Comparison of ENCODE assay signal across 8 mouse cellular contexts in the genomic region with DNA sequence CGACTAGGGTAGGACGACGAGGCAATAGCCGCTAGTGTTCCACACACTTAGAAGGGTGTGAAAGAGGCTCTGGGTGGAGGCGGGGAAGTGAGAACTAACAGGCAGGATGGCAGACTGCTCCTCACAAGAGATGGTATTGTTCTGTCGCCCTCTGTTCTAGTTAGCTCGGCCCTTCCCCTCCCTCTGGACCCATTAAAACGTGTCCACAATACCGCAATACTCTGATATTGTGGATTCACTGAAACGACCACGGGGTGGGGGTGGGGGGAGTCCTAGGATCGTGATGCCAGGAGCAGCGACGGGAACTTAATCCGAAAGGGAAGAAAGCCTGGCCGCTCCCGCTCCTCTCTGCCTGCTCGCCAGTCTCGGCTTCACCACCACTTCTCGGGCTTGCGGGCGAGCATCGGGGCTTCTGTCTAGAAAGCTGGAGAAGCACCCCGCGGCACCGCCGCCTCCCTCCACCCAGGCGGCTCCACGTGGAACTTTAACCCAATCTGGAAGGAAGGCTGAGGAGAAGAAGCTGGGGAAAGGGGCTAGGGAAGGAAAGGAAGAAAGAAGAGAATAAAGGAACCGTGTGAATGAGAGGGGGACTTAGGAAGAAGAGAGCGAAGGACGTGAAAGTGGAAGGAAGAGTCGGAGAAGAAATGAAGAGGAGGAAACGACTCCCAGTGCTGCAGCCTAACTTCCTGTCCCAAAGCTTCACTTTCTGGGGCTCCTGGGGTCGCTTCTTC. TPM values are rescaled to one million over a fixed set of nuclear protein-coding genes. Genes with fewer than 3 reads are reported as not detected.
A peak's percentile ranks its signal among the peaks of the same experiment; 100 is the strongest.
DNase-seq lines count a peak whose midpoint lies in the region; ATAC-seq lines count a peak whose summit lies in the region.

No protein-coding gene starts in this region.

- no peak overlapping the region for H3K9ac ChIP-seq in kidney, embryonic 15.5 days
- H3K9ac ChIP-seq in forebrain, embryonic 13.5 days, result peak overlapping the region; percentile 65
- peak overlapping the region; percentile 66 for H3K9ac ChIP-seq in limb, embryonic 11.5 days (ENCODE audit: low read length)

- H3K27me3 ChIP-seq in kidney, embryonic 15.5 days, result peaks cover 94% of the 10 kb centered on the region
- H3K27me3 ChIP-seq in forebrain, embryonic 13.5 days, result peaks cover 70% of the 10 kb centered on the region
- H3K27me3 ChIP-seq in limb, embryonic 11.5 days (ENCODE audit: control insufficient read depth, insufficient read depth, low read length), result peaks cover 15% of the 10 kb centered on the region

- DNase-seq in kidney, adult 11 months, result no peak
- peak; percentile 65 for DNase-seq in ES-CJ7 (ENCODE audit: low read depth, low spot score)
- peak; percentile 77 for DNase-seq in limb, embryonic 11.5 days (ENCODE audit: low spot score)
- DNase-seq in neural tube, embryonic 10.5 days (ENCODE audit: extremely low spot score, low spot score), result peak; percentile 78
- DNase-seq in cerebellum, adult 11-12 months, result no peak
- no peak for DNase-seq in testis, postnatal 14 days (ENCODE audit: low spot score)

- H3K9me3 ChIP-seq in kidney, embryonic 15.5 days (replicated peaks), result no peaks in the 10 kb centered on the region
- H3K9me3 ChIP-seq in forebrain, embryonic 13.5 days (replicated peaks), result no peaks in the 10 kb centered on the region
- no peaks in the 10 kb centered on the region for H3K9me3 ChIP-seq in limb, embryonic 11.5 days (ENCODE audit: control insufficient read depth, low read length)

- peak overlapping the region; percentile 36 for H3K4me3 ChIP-seq in kidney, embryonic 15.5 days (replicated peaks)
- H3K4me3 ChIP-seq in forebrain, embryonic 13.5 days, result peak overlapping the region; percentile 56
- H3K4me3 ChIP-seq in limb, embryonic 11.5 days (ENCODE audit: low read depth, low read length), result peak overlapping the region; percentile 80

- no peak for ATAC-seq in kidney, embryonic 15.5 days (replicated peaks; ENCODE audit: low FRiP score)
- ATAC-seq in forebrain, embryonic 13.5 days, result peak; percentile 57
- ATAC-seq in limb, embryonic 11.5 days (ENCODE audit: insufficient number of reproducible peaks, low FRiP score, low TSS enrichment, low read depth), result no peak

- H3K27ac ChIP-seq in kidney, embryonic 15.5 days, result no peak overlapping the region
- H3K27ac ChIP-seq in forebrain, embryonic 13.5 days, result peak overlapping the region; percentile 87
- peak overlapping the region; percentile 96 for H3K27ac ChIP-seq in limb, embryonic 11.5 days (replicated peaks; ENCODE audit: low read depth, low read length)

- peaks cover 44% of the 10 kb centered on the region for H3K4me1 ChIP-seq in kidney, embryonic 15.5 days
- H3K4me1 ChIP-seq in forebrain, embryonic 13.5 days, result peaks cover 53% of the 10 kb centered on the region
- H3K4me1 ChIP-seq in limb, embryonic 11.5 days (ENCODE audit: control insufficient read depth, insufficient read depth, low read length), result peaks cover 7% of the 10 kb centered on the region

- under 1% methylated on average over 35 of the region's 35 CpGs for WGBS in kidney, embryonic 15.5 days
- WGBS in forebrain, embryonic 13.5 days, result under 1% methylated on average over 35 of the region's 35 CpGs
- WGBS in limb, embryonic 11.5 days, result 0% methylated on average over 35 of the region's 35 CpGs

- no peaks in the 10 kb centered on the region for H3K36me3 ChIP-seq in kidney, embryonic 15.5 days
- H3K36me3 ChIP-seq in forebrain, embryonic 13.5 days (ENCODE audit: poor library complexity, severe bottlenecking), result no peaks in the 10 kb centered on the region
- no peaks in the 10 kb centered on the region for H3K36me3 ChIP-seq in limb, embryonic 11.5 days (ENCODE audit: control insufficient read depth, insufficient read depth, low read length)

- peak overlapping the region; percentile 59 for H3K4me2 ChIP-seq in kidney, embryonic 15.5 days
- peak overlapping the region; percentile 74 for H3K4me2 ChIP-seq in forebrain, embryonic 13.5 days
- H3K4me2 ChIP-seq in limb, embryonic 11.5 days (ENCODE audit: low read depth, severe bottlenecking), result peak overlapping the region; percentile 51

RNA-seq across cellular contexts. Expression of a gene that starts 4.9 kb away (rescaled TPM):
- polyA plus RNA-seq in kidney, embryonic 15.5 days (2015; fragmentation: Nextera tagmentation; extraction: Ambion mirVana), result 0.33 and 0.38 TPM in 2 replicates
- polyA plus RNA-seq in forebrain, embryonic 13.5 days (2015; fragmentation: Nextera tagmentation; extraction: Ambion mirVana), result 32.7 and 35.8 TPM in 2 replicates
- polyA plus RNA-seq in limb, embryonic 11.5 days (2014; fragmentation: Nextera tagmentation; extraction: Ambion mirVana), result 108 and 116 TPM in 2 replicates

RNA-seq across cellular contexts. Expression of a gene that starts 13.1 kb away (rescaled TPM):
- 42.3 and 44.7 TPM in 2 replicates for polyA plus RNA-seq in kidney, embryonic 15.5 days (2015; fragmentation: Nextera tagmentation; extraction: Ambion mirVana)
- polyA plus RNA-seq in forebrain, embryonic 13.5 days (2015; fragmentation: Nextera tagmentation; extraction: Ambion mirVana), result 51.7 and 53.0 TPM in 2 replicates
- polyA plus RNA-seq in limb, embryonic 11.5 days (2014; fragmentation: Nextera tagmentation; extraction: Ambion mirVana), result 54.2 and 60.4 TPM in 2 replicates

Comparison
In these comparisons a context has a peak if more than half of its experiments do, and no peak if none do; other contexts are left out.
1. DNase-seq: peak in ES-CJ7 (single experiment), limb, embryonic 11.5 days (single experiment) and neural tube, embryonic 10.5 days (single experiment); none in kidney, adult 11 months (single experiment), cerebellum, adult 11-12 months (single experiment) and testis, postnatal 14 days (single experiment).
2. RNA of a gene that starts 4.9 kb away (polyA plus RNA-seq): 108 to 116 TPM in limb, embryonic 11.5 days and 32.7 to 35.8 TPM in forebrain, embryonic 13.5 days; 0.33 to 0.38 TPM in kidney, embryonic 15.5 days; every median in the first group is over 10 times any median in the second.
3. Peak in every context shown above with its lines, with median percentiles within 50 percentile points of each other: H3K4me2 ChIP-seq and H3K4me3 ChIP-seq.